Mouse (Mus musculus): Measurements from ENCODE around the gene Dqx1.

Dqx1 gene

DNA sequence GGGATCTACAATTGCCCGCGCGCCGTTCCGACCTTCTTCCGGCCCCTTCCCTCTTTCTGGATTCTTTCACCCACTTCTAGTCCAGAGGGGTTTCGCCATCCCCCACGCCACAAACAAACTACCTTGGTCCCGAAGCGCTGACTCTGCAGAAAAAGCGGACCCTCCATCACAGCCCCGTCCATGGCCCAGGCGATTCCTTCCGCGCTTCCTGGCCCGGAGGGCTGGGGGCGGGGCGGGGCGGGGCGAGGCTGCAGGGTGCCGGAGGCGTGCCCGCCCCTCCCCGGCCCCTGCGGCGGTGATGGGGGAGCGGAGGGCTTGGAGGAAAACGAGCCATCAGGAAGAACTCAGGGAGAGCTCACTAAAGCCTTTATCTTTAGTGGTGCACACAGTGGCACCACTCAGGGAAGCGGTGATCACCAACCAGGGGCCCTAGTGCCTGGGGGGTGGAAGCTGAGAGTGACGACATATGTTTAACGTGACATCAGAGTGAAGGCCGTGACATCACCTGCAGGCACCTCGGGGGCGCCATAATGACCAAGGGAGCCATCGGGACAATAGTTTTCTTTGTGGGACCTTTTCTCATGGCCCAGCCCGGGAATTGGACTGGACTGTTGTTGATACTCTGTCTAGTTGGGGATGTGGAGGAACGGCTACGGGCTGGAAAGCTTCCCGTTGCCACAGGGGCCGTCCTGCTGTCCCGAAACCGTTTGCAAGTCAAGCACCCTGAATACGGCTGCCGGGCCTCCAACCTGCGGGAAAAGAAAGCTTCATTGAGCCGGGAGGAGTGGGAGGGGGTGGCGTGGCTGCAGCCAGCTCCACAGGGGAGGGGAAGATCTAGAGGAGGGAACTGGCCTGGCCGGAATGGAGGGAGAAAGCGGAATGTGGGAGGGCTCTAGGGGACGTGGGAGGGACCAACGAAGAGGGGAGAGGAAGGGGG is 24.1 kb upstream of the Dqx1 start, which contains the start of the genes Dok1 and Loxl3:
TSS of gene Dok1 (minus strand) at position 223 of the 937 bp plus-strand sequence.
TSS of gene Loxl3 (plus strand) at position 925 of the 937 bp plus-strand sequence.
- peak; percentile 91 for DNase-seq (ENCODE audit: low read depth, low spot score)

DNA sequence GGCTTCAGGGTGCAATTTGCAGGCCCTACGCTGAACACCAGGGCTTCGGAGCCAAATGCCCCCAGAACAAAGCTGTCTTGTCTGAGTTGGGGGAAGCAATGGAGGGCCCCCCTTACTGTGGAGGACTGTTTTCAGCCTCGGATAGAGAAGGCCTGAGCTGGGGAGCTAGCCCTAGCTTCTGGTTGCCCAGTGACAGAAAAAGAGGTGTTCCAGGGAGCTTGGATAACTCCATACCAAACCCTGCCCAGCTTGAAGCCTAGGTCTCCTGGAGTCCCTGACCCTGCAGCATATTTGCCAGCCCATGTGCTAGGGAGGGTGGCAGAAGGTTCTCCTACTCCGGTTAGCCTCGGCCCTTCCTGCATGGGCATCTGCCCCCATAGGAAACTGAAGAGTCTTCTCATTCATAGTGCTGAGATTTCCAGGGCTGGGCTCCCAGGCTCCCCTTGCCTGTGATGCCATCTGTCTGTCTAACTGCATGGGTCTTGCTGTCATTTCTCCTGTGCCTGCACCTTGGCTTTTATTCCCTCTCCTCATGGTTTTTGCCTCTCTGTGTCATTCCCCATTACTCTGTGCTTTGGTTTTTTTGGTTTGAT is 23.1 kb upstream of the Dqx1 start:
- DNase-seq (ENCODE audit: low read depth, low spot score), result no peak

DNA sequence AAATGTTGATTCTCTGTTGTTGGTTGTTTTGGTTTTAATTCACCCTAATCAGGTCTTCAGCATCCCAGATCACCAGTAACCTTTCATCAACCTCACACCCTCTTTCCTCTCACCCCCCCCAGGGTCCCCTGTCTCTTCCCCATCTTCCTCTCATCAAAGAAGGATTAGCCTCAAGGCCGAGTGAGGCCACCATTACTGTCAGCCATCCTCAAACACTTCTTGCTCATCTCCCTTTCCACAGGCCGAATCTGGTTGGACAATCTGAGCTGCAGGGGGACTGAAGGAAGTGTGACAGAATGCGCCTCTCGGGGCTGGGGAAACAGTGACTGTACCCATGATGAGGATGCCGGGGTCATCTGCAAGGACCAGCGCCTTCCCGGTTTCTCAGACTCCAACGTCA is 20.5 kb upstream of the Dqx1 start:
- DNase-seq (ENCODE audit: low read depth, low spot score), result no peak

DNA sequence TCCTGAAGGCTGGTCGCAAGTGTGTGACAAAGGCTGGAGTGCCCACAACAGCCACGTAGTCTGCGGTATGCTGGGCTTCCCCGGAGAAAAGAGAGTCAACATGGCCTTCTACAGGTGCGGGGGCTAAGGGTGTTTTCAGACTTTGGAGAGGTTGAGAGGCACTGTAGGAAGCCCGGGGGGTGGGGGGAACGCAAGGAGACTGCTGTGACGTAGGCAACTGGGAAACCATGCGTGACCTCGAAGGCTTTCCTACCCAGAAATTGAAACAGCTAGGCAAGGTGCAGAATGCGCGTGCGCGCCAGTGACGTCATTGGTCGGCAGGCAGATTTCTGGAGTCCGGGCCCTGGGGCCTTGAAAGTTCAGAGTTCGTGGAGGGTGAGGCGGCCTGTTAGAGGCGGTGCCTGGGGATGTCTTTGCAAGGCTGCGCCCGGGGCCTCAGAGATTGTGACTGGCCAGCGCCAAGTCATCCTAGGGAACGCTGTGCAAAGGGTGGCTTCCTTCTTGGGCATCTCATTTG is 19.1 kb upstream of the Dqx1 start:
- DNase-seq (ENCODE audit: low read depth, low spot score), result peak; percentile 96

DNA sequence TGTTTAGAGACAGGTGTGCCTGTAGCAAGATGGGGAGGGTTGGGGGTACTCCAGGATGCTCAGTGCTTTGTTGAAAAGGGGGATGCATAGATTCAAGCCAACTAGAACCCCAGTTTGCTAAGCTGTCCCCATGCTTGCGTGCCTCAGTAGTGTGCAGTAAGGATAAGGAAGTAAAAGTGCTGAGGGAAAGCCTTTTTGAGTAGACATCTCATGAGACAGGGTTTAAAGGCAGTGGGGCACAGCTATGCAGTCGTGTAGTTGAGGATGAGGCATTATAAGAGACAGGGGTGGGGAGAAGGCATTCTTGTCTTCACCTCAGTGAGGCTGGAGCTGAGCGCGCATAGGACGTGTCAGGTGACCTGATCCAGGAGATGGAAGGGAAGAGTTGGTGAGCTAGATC is 17.0 kb upstream of the Dqx1 start:
- no peak for DNase-seq (ENCODE audit: low read depth, low spot score)

DNA sequence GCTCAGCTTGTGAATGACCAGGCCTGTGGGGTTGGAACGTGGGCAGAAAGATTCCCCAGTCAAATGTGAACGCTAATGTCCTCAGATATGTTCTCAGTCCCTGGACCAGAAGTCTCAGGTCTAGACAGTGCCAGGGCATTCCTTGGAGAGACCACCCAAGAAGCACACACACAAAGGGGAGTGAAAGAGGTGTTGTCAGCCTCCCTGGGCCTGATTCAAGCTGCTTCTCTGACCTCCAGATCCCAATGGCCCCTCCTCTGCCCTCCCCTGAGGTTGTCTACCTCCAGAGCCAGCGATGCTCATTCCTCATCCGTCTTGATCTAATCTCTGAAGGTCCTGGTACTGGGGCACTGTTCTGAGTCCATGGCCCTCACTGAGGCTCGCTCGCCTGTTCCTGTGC is 14.1 kb upstream of the Dqx1 start:
- peak; percentile 66 for DNase-seq (ENCODE audit: low read depth, low spot score)

DNA sequence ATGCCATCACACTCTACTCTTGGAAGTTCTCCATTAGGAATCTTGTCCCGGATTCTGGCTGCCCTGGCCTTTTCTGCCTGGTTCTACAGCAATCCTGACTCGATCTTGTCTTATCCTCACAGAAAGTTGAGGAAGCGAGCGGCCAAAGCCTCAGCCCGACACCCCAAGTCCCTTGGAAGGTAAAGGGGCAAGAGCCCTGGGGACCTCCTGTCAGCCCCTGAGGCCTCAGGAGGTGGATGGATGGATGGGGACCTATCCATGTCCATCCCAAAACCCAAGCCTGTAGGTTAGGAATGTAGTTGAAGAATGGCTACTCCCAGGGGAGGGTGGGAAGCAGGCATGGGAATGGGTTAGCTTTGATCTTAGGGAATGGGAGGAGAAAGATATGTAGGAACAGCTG is 13.7 kb upstream of the Dqx1 start:
- no peak for DNase-seq (ENCODE audit: low read depth, low spot score)

DNA sequence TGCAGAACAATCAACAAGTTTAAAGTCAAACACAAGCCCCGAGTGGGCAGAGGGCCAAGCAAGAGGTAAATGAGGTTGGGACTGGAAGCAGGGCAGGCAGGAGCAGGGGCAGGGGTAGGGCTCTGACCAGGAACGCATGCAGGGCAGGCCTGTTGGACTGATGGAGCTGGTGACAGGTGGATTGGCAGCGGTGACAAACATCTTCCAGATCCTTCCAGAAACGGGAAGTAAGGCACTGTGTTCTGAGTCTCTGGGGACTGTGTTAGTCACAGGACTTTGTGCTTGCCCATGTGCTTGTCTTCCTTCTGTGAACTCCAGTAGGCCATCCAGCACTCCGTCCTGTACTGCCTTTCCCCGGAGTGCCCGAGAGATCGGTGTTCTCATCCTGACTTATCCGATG is 12.9 kb upstream of the Dqx1 start:
- no peak for DNase-seq (ENCODE audit: low read depth, low spot score)

DNA sequence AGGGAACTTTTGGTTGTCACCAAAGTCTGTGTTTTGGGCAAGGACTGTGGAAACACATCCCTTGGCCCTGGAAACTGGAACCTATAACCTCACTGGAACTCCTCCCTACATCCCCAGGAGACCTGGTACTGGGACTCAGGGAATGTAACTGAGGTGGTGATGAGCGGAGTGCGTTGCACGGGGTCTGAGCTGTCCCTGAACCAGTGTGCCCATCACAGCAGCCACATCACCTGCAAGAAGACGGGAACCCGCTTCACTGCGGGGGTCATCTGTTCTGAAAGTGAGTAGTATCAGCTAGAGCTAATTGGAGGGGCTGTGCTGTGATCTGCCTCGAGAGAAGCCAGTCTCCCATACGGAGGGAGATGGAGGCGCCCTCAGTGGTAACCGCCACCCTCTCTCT is 8.3 kb upstream of the Dqx1 start:
- DNase-seq (ENCODE audit: low read depth, low spot score), result no peak

DNA sequence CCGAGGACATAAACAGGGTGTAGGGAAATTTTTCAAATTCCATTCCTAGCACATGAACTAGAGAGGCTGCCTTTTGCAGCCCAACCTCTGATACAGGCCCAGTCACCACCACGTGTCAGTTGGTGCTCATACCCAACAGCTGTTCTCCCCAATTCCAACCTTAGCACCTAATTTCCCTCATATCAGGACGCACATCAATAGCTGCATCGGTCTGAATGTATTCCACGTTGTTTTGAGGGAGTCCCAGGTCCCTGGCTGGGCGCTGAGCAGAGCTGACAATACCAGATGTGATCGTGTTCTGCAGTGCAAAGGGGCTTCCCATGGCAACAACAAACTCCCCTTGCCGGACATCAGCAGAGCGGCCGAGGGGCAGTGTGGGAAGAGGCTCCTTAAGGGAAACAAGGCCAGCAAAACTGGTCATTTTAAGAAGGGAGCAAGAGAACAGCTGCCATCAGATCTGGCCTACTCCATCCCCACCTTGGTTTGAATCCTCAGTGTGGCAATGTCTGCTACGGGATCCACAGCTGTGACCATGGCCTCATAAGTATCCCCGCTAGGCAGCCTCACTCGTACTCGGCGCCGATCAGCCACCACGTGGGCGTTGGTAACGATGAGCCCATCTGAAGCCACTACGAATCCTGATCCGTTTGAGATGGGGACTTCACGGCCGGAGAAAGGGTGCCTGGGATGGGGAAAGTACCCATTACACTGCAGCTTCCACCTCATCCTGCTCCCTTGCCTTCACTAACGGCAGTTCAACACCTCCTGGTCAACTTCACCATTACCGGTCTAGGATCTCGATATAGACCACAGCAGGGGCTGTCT is 4.3 kb upstream of the Dqx1 start:
- peak; percentile 55 for DNase-seq (ENCODE audit: low read depth, low spot score)

DNA sequence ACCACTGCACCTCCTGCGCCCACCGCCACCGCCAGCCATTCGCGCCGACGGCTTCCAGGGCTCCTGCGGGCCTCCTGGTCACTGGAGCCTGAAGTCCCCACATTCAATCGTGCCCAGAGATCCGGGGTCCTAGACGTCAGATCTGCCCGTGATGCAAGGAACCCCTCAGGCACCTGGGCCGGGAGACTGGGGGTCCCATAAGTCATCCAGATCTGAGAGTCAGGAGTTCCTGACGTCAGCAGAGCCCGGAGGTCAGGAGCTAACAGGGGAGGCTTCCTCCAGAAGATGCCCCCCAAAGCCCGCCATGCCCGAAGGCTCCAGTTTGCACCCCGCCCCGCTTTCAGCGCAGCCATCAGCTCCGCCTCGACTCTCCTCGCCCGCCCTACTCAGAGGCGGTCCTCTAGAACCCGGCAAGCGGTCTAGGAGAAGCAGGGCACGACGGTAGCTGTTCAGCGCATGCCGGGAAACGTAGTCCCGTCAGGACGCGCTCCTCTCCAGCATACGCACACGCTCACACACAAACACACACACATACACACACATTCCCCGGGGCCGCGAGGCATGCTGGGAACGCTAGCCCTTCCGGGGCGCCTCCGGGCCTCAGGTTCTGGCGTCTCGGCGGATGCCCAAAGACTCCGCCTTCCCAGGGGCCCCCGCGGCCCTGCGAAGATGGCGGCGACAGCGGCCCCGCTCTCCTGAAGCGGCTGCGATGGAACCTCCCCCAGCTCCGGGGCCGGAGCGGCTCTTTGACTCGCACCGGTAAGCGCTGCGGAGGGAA is 3.4 kb upstream of the Dqx1 start, which contains the start of gene Aup1:
TSS of gene Aup1 (plus strand) at position 448 of the 778 bp plus-strand sequence.
- DNase-seq (ENCODE audit: low read depth, low spot score), result peak; percentile 98

DNA sequence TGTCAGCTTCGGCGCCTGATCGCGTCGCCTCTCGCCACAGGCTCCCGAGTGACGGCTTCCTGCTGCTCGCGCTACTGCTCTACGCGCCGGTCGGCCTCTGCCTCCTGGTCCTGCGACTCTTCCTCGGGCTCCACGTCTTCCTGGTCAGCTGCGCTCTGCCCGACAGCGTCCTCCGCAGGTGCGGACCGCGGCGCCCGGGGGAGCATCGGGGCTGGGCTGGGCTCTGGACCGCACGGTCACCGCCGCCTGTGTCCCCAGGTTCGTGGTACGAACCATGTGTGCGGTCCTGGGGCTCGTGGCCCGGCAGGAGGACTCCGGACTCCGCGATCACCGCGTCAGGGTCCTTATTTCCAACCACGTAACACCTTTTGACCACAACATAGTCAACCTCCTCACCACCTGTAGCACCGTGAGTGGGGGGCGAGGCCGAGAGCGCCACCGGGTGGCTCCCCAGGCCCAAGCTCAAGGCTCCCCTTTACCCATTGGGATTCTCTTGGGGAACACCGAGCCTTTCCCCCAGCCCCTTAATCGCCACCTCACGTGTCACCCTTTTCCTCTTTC is 2.7 kb upstream of the Dqx1 start, which contains the start of gene Htra2:
TSS of gene Htra2 (minus strand) at position 403 of the 561 bp plus-strand sequence.
- no peak for DNase-seq (ENCODE audit: low read depth, low spot score)

DNA sequence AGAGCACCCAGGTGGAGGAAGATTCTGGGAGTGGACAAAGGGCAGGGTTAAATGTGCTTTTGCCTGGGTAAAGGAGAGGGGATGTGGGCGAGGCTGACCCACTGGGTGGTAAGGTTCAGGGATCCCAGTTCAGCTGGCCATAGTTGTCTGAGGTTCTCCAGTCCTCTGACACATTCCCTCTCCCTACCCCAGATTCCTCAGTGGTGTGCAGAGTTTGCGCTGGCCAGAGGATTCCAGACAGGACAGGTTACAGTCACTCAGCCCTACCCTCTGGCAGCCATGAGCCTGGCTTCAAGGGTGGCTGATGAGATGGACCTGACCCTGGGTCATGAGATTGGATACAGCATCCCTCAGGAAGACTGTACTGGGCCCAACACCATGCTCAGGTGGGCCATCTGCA is 1.1 kb downstream of the Dqx1 start:
- DNase-seq (ENCODE audit: low read depth, low spot score), result no peak

DNA sequence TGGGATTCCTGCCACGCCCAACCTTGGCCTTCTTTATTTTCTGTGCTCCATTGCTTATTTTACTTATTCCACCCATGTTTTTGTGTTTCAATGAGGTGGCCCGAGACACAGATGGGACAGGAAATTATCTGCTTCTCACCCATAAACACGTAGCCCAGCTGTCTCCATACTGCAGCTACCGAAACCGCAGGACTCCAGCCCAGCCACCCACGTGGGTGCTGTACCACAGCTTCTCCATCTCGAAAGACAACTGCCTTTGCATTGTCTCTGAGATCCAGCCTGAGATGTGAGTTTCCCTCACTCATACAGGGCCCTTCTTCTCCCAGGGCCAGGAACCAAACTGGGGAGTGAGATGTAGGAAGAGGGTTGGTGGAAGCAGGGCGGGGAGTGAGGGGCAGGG is 8.4 kb downstream of the Dqx1 start:
- peak; percentile 38 for DNase-seq (ENCODE audit: low read depth, low spot score)

DNA sequence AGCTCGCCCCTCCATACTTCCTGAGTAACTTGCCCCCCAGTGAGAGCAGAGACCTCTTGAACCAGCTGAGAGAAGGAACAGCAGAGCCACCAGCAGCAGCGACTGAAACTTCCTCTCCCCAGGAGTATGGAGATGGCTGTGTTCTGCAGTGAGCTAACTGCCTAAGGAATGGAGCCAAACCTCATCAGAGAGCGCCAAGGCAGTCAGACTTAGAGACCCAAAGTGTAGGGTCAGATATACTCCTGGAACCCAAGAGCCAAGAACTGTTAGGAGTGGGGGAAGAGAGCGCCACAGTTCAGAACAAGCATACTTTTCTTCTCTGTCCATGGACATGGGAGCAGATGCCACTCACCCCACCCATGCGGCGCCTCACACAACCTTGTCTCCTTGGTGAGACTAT is 8.8 kb downstream of the Dqx1 start:
- DNase-seq (ENCODE audit: low read depth, low spot score), result peak; percentile 63

DNA sequence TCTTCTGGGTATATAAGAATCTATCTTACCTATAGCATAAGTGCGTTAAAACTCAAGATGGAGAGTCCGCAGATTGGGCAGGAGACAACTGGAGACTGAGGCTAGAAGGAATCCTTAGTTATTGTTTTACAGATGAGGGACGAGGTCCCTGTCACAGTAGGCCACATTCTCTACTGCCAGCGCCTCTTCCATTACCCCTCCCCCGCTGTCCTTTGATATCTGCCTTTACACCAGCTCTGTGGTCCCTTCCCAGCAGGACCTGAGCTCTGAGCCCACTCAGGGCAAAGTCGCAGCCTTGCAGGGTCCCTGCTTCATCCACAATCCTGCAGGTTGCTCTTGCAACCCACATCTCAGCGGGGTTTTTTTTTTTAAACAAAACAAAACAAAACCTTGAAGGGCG is 10.6 kb downstream of the Dqx1 start:
- DNase-seq (ENCODE audit: low read depth, low spot score), result peak; percentile 62

DNA sequence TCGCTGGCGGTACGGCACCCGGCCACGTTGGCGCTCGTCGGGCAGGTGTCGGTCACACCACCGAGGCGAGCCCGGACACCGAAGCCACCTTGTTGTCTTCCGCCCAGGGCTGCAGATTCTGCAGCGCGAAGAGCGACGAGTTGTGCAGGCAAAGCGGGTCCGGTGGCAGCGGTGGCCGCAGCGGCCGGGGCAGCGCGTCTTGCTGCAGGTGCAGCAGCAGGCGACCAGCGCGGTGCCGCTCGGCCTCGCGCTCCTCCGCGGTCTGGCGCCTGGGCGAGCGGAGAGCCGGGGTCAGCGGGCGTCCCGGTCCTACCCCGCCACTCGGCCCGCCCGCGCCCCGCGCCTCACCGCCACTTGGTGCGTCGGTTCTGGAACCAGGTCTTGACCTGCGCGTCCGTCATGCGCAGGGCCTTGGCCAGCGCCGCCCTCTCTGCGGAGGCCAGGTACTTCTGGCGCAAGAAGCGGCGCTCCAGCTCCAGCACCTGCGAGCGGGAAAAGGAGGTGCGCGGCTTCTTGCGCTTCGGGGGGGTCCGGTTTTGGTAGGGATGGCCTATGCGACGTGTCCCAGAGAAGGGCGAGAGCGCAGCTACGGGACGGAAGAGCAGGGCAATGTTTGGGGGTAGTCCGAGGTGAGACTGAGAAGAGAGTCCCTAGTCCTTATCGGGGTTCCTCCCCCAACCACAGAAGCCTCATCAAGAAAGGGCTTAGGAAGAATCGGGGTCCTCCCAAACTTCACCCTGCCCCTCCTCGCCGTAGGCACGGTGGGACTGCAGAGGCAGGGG is 11.3 kb downstream of the Dqx1 start:
- DNase-seq (ENCODE audit: low read depth, low spot score), result peak; percentile 47

DNA sequence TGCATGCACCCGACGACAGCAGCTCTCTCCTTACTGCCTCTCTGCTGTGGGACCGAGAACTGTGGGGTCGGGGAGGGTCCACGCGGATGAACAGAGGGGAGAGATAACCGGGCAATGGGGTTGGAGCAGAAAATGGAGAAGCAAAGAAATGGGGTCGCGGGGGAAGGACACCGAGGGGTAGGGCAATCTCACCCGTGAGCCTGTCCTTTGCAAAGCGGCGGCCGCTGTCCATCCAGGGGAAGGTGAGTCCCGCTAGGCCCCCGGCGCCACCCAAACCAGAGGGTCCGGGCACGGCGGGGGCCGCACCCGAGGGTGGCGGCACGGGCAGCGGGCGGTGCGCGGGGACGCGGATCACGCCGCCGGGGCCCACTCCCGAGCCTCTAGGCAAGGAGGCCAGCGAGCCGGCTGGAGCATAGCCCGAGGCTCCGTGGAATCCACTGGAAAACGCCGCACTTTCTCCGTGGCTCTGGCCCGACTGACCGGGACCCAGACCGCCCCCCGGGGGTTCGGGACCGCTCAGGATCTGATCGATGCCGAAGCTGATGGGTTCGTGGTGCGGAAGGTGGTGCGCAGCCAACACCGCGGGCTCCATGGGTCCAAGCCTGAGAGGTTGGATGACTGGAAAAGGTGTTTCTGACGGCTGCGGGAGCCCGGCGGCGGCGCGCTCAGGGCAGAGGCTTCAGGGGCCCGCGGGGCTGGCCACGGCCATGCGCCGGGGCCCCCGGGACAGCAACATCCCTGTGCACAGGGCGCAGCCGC is 12.0 kb downstream of the Dqx1 start:
- peak; percentile 52 for DNase-seq (ENCODE audit: low read depth, low spot score)

DNA sequence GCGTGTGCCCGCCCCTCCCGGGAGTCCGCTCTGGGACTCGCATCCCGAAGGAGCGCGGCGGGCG is 12.4 kb downstream of the Dqx1 start, which contains the start of gene Tlx2:
TSS of gene Tlx2 (minus strand) at position 47 of the 64 bp plus-strand sequence.
- DNase-seq (ENCODE audit: low read depth, low spot score), result no peak
